Mouse (Mus musculus) layer of hippocampus, adult 2 months (tissue): ENCODE measurements at regions not wholly inside any gene's neighbourhood (a gene's known extent, or its start where the extent isn't known, plus 50 kb on each side); places are given as distances from the start of the nearest gene placed in this dataset.

ENCODE experiments used
- DNase-seq, 2 experiments: peaks; one replicate each; pipeline ENCODE4 v3.0.0; 2022; ENCODE audit warnings: low spot score in 2 of 2
- H3K27ac ChIP-seq: fragments of 200-600 bp; 2 replicates; pipeline ENCODE4 v1.8.1; 2022
- H3K4me3 ChIP-seq: fragments of 200-600 bp; 2 replicates; pipeline ENCODE4 v1.8.1; 2022; ENCODE audit warnings: mild to moderate bottlenecking
- CTCF ChIP-seq: fragments of 200-600 bp; conservative IDR thresholded peaks from 2 replicates; pipeline ENCODE4 v1.8.1; 2022; ENCODE audit warnings: antibody characterized with exemption, mild to moderate bottlenecking, moderate library complexity

- TF ChIP-seq CTCF: no peak
- Histone ChIP-seq H3K4me3 (no peak overlapping the region), H3K27ac (no peak overlapping the region)
- DNase-seq: no peak
These were observed 115.5 kb upstream of the Fstl4 start for GRCm38 (mm10) chr11:52648849-52649400.

GRCm38 (mm10) chr11:52654640-52655039 lies 109.8 kb upstream of the Fstl4 start:
- no peak overlapping the region for H3K4me3 ChIP-seq
- peak in 1 of 2 experiments; percentile 74 for DNase-seq
- H3K27ac ChIP-seq: peak overlapping the region; percentile 79
- no peak for TF ChIP-seq CTCF

- TF ChIP-seq CTCF: no peak
These were observed 108.5 kb upstream of the Fstl4 start for GRCm38 (mm10) chr11:52655720-52656474.

GRCm38 (mm10) chr11:52661234-52661633 lies 103.2 kb upstream of the Fstl4 start:
- Histone ChIP-seq H3K27ac (no peak overlapping the region), H3K4me3 (no peak overlapping the region)
- no peak for DNase-seq
- no peak for TF ChIP-seq CTCF

More at GRCm38 (mm10) chr11:52655720-52656474, 108.5 kb upstream of the Fstl4 start:
- Histone ChIP-seq H3K27ac (peak overlapping the region; percentile 79; the same call in 1 of the 2 replicates), H3K4me3 (no peak overlapping the region)
- no peak for DNase-seq

GRCm38 (mm10) chr11:52661894-52662593 lies 102.4 kb upstream of the Fstl4 start:
- no peak for DNase-seq
- no peak for TF ChIP-seq CTCF
- H3K27ac ChIP-seq: no peak overlapping the region
- no peak overlapping the region for H3K4me3 ChIP-seq

GRCm38 (mm10) chr11:52665343-52665742 lies 99.1 kb upstream of the Fstl4 start:
- Histone ChIP-seq H3K4me3 (no peak overlapping the region), H3K27ac (no peak overlapping the region)
- no peak for DNase-seq
- no peak for TF ChIP-seq CTCF

- Histone ChIP-seq H3K4me3 (no peak overlapping the region), H3K27ac (no peak overlapping the region)
- DNase-seq: no peak
- TF ChIP-seq CTCF: no peak
These were observed 89.4 kb upstream of the Fstl4 start for GRCm38 (mm10) chr11:52675022-52675421.

GRCm38 (mm10) chr11:52678259-52678658 lies 86.2 kb upstream of the Fstl4 start:
- H3K4me3 ChIP-seq: no peak overlapping the region
- TF ChIP-seq CTCF: no peak
- DNase-seq: no peak
- H3K27ac ChIP-seq: no peak overlapping the region

- Histone ChIP-seq H3K27ac (no peak overlapping the region), H3K4me3 (no peak overlapping the region)
- TF ChIP-seq CTCF: no peak
These were observed 79.0 kb upstream of the Fstl4 start for GRCm38 (mm10) chr11:52685436-52685835.

GRCm38 (mm10) chr11:52692701-52693100 lies 71.7 kb upstream of the Fstl4 start:
- TF ChIP-seq CTCF: no peak
- Histone ChIP-seq H3K27ac (no peak overlapping the region), H3K4me3 (no peak overlapping the region)
- no peak for DNase-seq

More at GRCm38 (mm10) chr11:52685436-52685835, 79.0 kb upstream of the Fstl4 start:
- DNase-seq: no peak

GRCm38 (mm10) chr11:52701682-52702081 lies 62.8 kb upstream of the Fstl4 start:
- no peak overlapping the region for H3K4me3 ChIP-seq
- H3K27ac ChIP-seq: no peak overlapping the region
- TF ChIP-seq CTCF: no peak
- DNase-seq: no peak

- Histone ChIP-seq H3K27ac (no peak overlapping the region), H3K4me3 (no peak overlapping the region)
- no peak for DNase-seq
- no peak for TF ChIP-seq CTCF
These were observed 61.0 kb upstream of the Fstl4 start for GRCm38 (mm10) chr11:52703391-52703790.
